Mouse (Mus musculus): ENCODE data around the gene Gm14151. TPM values are rescaled to one million over a fixed set of nuclear protein-coding genes. Genes with fewer than 3 reads are reported as not detected.
"Not testable (repeated sequence)": the region's sequence is repeated elsewhere in the genome, so short reads cannot be mapped to it uniquely, and the experiment has no call there.

Gm14151 gene
- polyA plus RNA-seq (2015; fragmentation: Nextera tagmentation; extraction: Ambion mirVana): not detected in 2 replicates

GRCm38 (mm10) chr2:151092250-151092649 is at the start of gene Gm14151:
Gene Gm14151 (minus strand): TSS chr2:151092350.
- not testable (repeated sequence) for H3K27me3 ChIP-seq; H3K27ac ChIP-seq (replicated peaks); H3K36me3 ChIP-seq (replicated peaks); H3K4me1 ChIP-seq (replicated peaks); ATAC-seq (ENCODE audit: insufficient read depth); H3K4me2 ChIP-seq; H3K9me3 ChIP-seq (replicated peaks); H3K4me3 ChIP-seq (replicated peaks); H3K9ac ChIP-seq
- no CpG with 5 or more reads among the region's 3 CpGs for WGBS (ENCODE audit: insufficient replicate concordance)

- not testable (repeated sequence) for H3K36me3 ChIP-seq (replicated peaks); H3K4me2 ChIP-seq; H3K4me3 ChIP-seq (replicated peaks); H3K27ac ChIP-seq (replicated peaks); H3K9me3 ChIP-seq (replicated peaks); H3K4me1 ChIP-seq (replicated peaks); ATAC-seq (ENCODE audit: insufficient read depth); H3K9ac ChIP-seq; H3K27me3 ChIP-seq
- no CpG with 5 or more reads among the region's 3 CpGs for WGBS (ENCODE audit: insufficient replicate concordance)
These were observed 5.8 kb upstream of the Gm14151 start, which contains the start of gene Gm14147 for GRCm38 (mm10) chr2:151097945-151098344. Gene Gm14147 (plus strand): TSS chr2:151098245.

- H3K27ac ChIP-seq (replicated peaks): no peak overlapping the region
- no peak overlapping the region for H3K4me3 ChIP-seq (replicated peaks)
- no peak overlapping the region for H3K9ac ChIP-seq
- no peak overlapping the region for H3K4me2 ChIP-seq
- no peaks in the 10 kb centered on the region for H3K9me3 ChIP-seq (replicated peaks)
- 62% methylated on average over 1 of the region's 1 CpGs for WGBS (ENCODE audit: insufficient replicate concordance)
- no peaks in the 10 kb centered on the region for H3K27me3 ChIP-seq
- ATAC-seq (ENCODE audit: insufficient read depth): no peak
- no peaks in the 10 kb centered on the region for H3K4me1 ChIP-seq (replicated peaks)
- no peaks in the 10 kb centered on the region for H3K36me3 ChIP-seq (replicated peaks)
These were observed 35.5 kb downstream of the Gm14151 start for GRCm38 (mm10) chr2:151056637-151057036.

- no peak overlapping the region for H3K9ac ChIP-seq
- H3K9me3 ChIP-seq (replicated peaks): no peaks in the 10 kb centered on the region
- H3K27me3 ChIP-seq: no peaks in the 10 kb centered on the region
- peak overlapping the region; percentile 92 for H3K4me2 ChIP-seq
- ATAC-seq (ENCODE audit: insufficient read depth): no peak
- WGBS (ENCODE audit: insufficient replicate concordance): 74% methylated on average over 1 of the region's 1 CpGs
- no peak overlapping the region for H3K27ac ChIP-seq (replicated peaks)
- peaks cover 3% of the 10 kb centered on the region; the same call in 1 of the 2 replicates for H3K36me3 ChIP-seq (replicated peaks)
- H3K4me1 ChIP-seq (replicated peaks): peaks cover 37% of the 10 kb centered on the region
- H3K4me3 ChIP-seq (replicated peaks): peak overlapping the region; percentile 94
These were observed 51.7 kb downstream of the Gm14151 start for GRCm38 (mm10) chr2:151040411-151040810.

GRCm38 (mm10) chr2:151039726-151040125 is 52.4 kb downstream of the Gm14151 start:
- Histone ChIP-seq H3K27me3 (no peaks in the 10 kb centered on the region), H3K27ac (replicated peaks) (peak overlapping the region; percentile 82), H3K9ac (peak overlapping the region; percentile 98), H3K4me3 (replicated peaks) (peak overlapping the region; percentile 94), H3K36me3 (replicated peaks) (peaks cover 9% of the 10 kb centered on the region; the same call in 1 of the 2 replicates), H3K4me1 (replicated peaks) (peaks cover 42% of the 10 kb centered on the region), H3K9me3 (replicated peaks) (no peaks in the 10 kb centered on the region), H3K4me2 (peak overlapping the region; percentile 92)
- ATAC-seq (ENCODE audit: insufficient read depth): no peak
- WGBS (ENCODE audit: insufficient replicate concordance): 30% methylated on average over 8 of the region's 8 CpGs

- H3K36me3 ChIP-seq (replicated peaks): peaks cover 14% of the 10 kb centered on the region
- no peaks in the 10 kb centered on the region for H3K9me3 ChIP-seq (replicated peaks)
- peak within 1 kb of the TSS; percentile 94 for H3K4me3 ChIP-seq (replicated peaks)
- H3K4me1 ChIP-seq (replicated peaks): peaks cover 47% of the 10 kb centered on the region
- no peaks in the 10 kb centered on the region for H3K27me3 ChIP-seq
- WGBS (ENCODE audit: insufficient replicate concordance): under 1% methylated on average over 34 of the region's 34 CpGs
- peak; percentile 83 for ATAC-seq (ENCODE audit: insufficient read depth)
- peak within 1 kb of the TSS; percentile 98 for H3K9ac ChIP-seq
- H3K4me2 ChIP-seq: peak within 1 kb of the TSS; percentile 92
- H3K27ac ChIP-seq (replicated peaks): peak within 1 kb of the TSS; percentile 98
These were observed 52.9 kb downstream of the Gm14151 start, which contains the start of the genes Ninl and Nanp for GRCm38 (mm10) chr2:151039232-151039695. Gene Ninl (minus strand): TSS chr2:151039382. Gene Nanp (minus strand): TSS chr2:151039398.

- Histone ChIP-seq H3K4me2 (peak overlapping the region; percentile 92), H3K4me1 (replicated peaks) (peaks cover 51% of the 10 kb centered on the region), H3K27me3 (no peaks in the 10 kb centered on the region), H3K9me3 (replicated peaks) (no peaks in the 10 kb centered on the region), H3K9ac (peak overlapping the region; percentile 98), H3K4me3 (replicated peaks) (peak overlapping the region; percentile 94), H3K27ac (replicated peaks) (peak overlapping the region; percentile 98), H3K36me3 (replicated peaks) (peaks cover 18% of the 10 kb centered on the region)
- peak; percentile 37 for ATAC-seq (ENCODE audit: insufficient read depth)
- under 1% methylated on average over 29 of the region's 30 CpGs for WGBS (ENCODE audit: insufficient replicate concordance)
These were observed 53.3 kb downstream of the Gm14151 start for GRCm38 (mm10) chr2:151038811-151039222.

GRCm38 (mm10) chr2:151037876-151038552 is 54.1 kb downstream of the Gm14151 start:
- H3K4me1 ChIP-seq (replicated peaks): peaks cover 56% of the 10 kb centered on the region
- H3K36me3 ChIP-seq (replicated peaks): peaks cover 24% of the 10 kb centered on the region
- 13% methylated on average over 18 of the region's 18 CpGs for WGBS (ENCODE audit: insufficient replicate concordance)
- H3K27ac ChIP-seq (replicated peaks): peak overlapping the region; percentile 98
- H3K4me2 ChIP-seq: peak overlapping the region; percentile 92
- H3K9ac ChIP-seq: peak overlapping the region; percentile 98
- no peaks in the 10 kb centered on the region for H3K27me3 ChIP-seq
- ATAC-seq (ENCODE audit: insufficient read depth): peak; percentile 83
- no peaks in the 10 kb centered on the region for H3K9me3 ChIP-seq (replicated peaks)
- H3K4me3 ChIP-seq (replicated peaks): peak overlapping the region; percentile 94

GRCm38 (mm10) chr2:151037292-151037691 is 54.9 kb downstream of the Gm14151 start:
- Histone ChIP-seq H3K27ac (replicated peaks) (peak overlapping the region; percentile 98), H3K4me3 (replicated peaks) (peak overlapping the region; percentile 94), H3K9ac (peak overlapping the region; percentile 98), H3K9me3 (replicated peaks) (no peaks in the 10 kb centered on the region), H3K36me3 (replicated peaks) (peaks cover 31% of the 10 kb centered on the region), H3K27me3 (no peaks in the 10 kb centered on the region), H3K4me1 (replicated peaks) (peaks cover 61% of the 10 kb centered on the region), H3K4me2 (peak overlapping the region; percentile 92)
- WGBS (ENCODE audit: insufficient replicate concordance): 19% methylated on average over 1 of the region's 1 CpGs
- ATAC-seq (ENCODE audit: insufficient read depth): peak; percentile 40

Measured in liver, embryonic 15.5 days (tissue).